In the genomic region with DNA sequence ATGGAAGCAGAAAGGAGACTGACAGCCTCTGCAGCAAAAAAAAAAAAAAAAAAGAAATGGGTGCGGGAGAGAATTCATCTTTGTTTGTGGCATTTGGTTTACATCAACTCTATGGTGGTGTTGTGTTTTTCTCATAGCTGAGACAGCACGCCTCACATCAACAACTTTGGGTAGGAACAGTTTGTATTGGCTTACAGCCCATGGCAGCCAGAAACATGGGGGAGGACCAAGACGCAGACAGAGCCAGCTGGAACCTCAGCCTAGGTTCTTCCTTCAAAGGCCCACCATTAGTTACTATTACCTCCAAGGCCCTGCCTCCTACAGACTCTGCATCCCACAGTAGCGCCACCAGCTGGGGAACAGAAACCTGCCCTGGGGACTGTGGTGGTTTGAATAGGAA, we compare ENCODE assay signal across 22 mouse cellular contexts. TPM values are rescaled to one million over a fixed set of nuclear protein-coding genes. Genes with fewer than 3 reads are reported as not detected.
DNase-seq lines count a peak whose midpoint lies in the region; ATAC-seq and TF ChIP-seq lines count a peak whose summit lies in the region.
"Had no signal": no experiment of that assay in that cellular context is flagged by ENCODE, and none has a peak within 500 bp of the region (broad histone marks: within the 10 kb centered on the region; RNA-seq: fewer than 3 reads in every experiment).

No protein-coding gene starts in this region.

- no peak overlapping the region for H3K27ac ChIP-seq in heart, embryonic 10.5 days
- H3K27ac ChIP-seq in ES-E14 (ENCODE audit: insufficient read depth, low read depth, low read length, poor library complexity, severe bottlenecking): no peak overlapping the region
- no peak overlapping the region for H3K27ac ChIP-seq in lung, embryonic 16.5 days (ENCODE audit: low read length)
- no peak overlapping the region for H3K27ac ChIP-seq in hindbrain, postnatal 0 days
- H3K27ac ChIP-seq in intestine, embryonic 15.5 days: no peak overlapping the region
- H3K27ac ChIP-seq: embryonic facial prominence, embryonic 10.5 days; layer of hippocampus, adult 2 months; limb, embryonic 15.5 days; midbrain, embryonic 10.5 days had no signal

- no peaks in the 10 kb centered on the region for H3K36me3 ChIP-seq in heart, embryonic 10.5 days
- H3K36me3 ChIP-seq in ES-E14 (ENCODE audit: control insufficient read depth, insufficient read depth, low read length, poor library complexity, severe bottlenecking): no peaks in the 10 kb centered on the region
- no peaks in the 10 kb centered on the region for H3K36me3 ChIP-seq in lung, embryonic 16.5 days (ENCODE audit: control insufficient read depth, insufficient read depth, low read length)
- H3K36me3 ChIP-seq in hindbrain, postnatal 0 days (ENCODE audit: insufficient read depth, low read length): no peaks in the 10 kb centered on the region
- H3K36me3 ChIP-seq in intestine, embryonic 15.5 days: no peaks in the 10 kb centered on the region
- H3K36me3 ChIP-seq: embryonic facial prominence, embryonic 10.5 days; limb, embryonic 15.5 days; midbrain, embryonic 10.5 days had no signal

- intact Hi-C loops in heart, postnatal 25 days (cut with DNase I): no loop called here

- H3K4me2 ChIP-seq in lung, embryonic 16.5 days (ENCODE audit: low read depth, low read length): no peak overlapping the region
- no peak overlapping the region for H3K4me2 ChIP-seq in hindbrain, postnatal 0 days (ENCODE audit: low read depth, low read length)
- no peak overlapping the region for H3K4me2 ChIP-seq in intestine, embryonic 15.5 days (replicated peaks)
- H3K4me2 ChIP-seq: limb, embryonic 15.5 days had no signal

- in situ Hi-C loops in ES-E14 (cut with MboI; ENCODE audit: low sequenced_read_pairs in 2 of 2, unreplicated experiment in 2 of 2): no loop called here

- H3K4me1 ChIP-seq in heart, embryonic 10.5 days: no peaks in the 10 kb centered on the region
- H3K4me1 ChIP-seq in ES-E14 (ENCODE audit: control insufficient read depth in 2 of 2, insufficient read depth in 2 of 2, low read length in 2 of 2, poor library complexity in 1 of 2): no peaks in the 10 kb centered on the region
- no peaks in the 10 kb centered on the region for H3K4me1 ChIP-seq in lung, embryonic 16.5 days (replicated peaks; ENCODE audit: control insufficient read depth, insufficient read depth, low read length)
- H3K4me1 ChIP-seq in hindbrain, postnatal 0 days (ENCODE audit: insufficient read depth, low read length): no peaks in the 10 kb centered on the region
- H3K4me1 ChIP-seq in intestine, embryonic 15.5 days (replicated peaks): no peaks in the 10 kb centered on the region
- H3K4me1 ChIP-seq: embryonic facial prominence, embryonic 10.5 days; limb, embryonic 15.5 days; midbrain, embryonic 10.5 days had no signal

- H3K4me3 ChIP-seq in heart, embryonic 10.5 days: no peak overlapping the region
- no peak overlapping the region for H3K4me3 ChIP-seq in ES-E14 (ENCODE audit: insufficient read depth in 1 of 2, low read depth in 1 of 2, low read length in 2 of 2, poor library complexity in 1 of 2, severe bottlenecking in 1 of 2)
- H3K4me3 ChIP-seq in lung, embryonic 16.5 days (ENCODE audit: low read length): no peak overlapping the region
- no peak overlapping the region for H3K4me3 ChIP-seq in hindbrain, postnatal 0 days (ENCODE audit: low read length)
- no peak overlapping the region for H3K4me3 ChIP-seq in intestine, embryonic 15.5 days (replicated peaks)
- H3K4me3 ChIP-seq: embryonic facial prominence, embryonic 10.5 days; erythroblast, embryonic 14.5 days; layer of hippocampus, adult 2 months; limb, embryonic 15.5 days; midbrain, embryonic 10.5 days had no signal

- H3K27me3 ChIP-seq in heart, embryonic 10.5 days (ENCODE audit: insufficient read depth, poor library complexity, severe bottlenecking): no peaks in the 10 kb centered on the region
- H3K27me3 ChIP-seq in lung, embryonic 16.5 days (ENCODE audit: control insufficient read depth, insufficient read depth, low read depth, low read length): no peaks in the 10 kb centered on the region
- no peaks in the 10 kb centered on the region for H3K27me3 ChIP-seq in hindbrain, postnatal 0 days (ENCODE audit: insufficient read depth, low read length)
- H3K27me3 ChIP-seq in intestine, embryonic 15.5 days (replicated peaks): no peaks in the 10 kb centered on the region
- H3K27me3 ChIP-seq: limb, embryonic 15.5 days had no signal

- peak; percentile 88 for DNase-seq in heart, adult 11 months
- DNase-seq in heart, embryonic 10.5 days (ENCODE audit: low spot score): no peak
- no peak for DNase-seq in ES-E14 (ENCODE audit: low read depth, low spot score)
- DNase-seq in heart, postnatal 25 days (ENCODE audit: low spot score): peak; percentile 19
- no peak for DNase-seq in testis, postnatal 14 days (ENCODE audit: low spot score)
- DNase-seq in hindbrain, postnatal 0 days (ENCODE audit: low spot score): no peak
- DNase-seq: adrenal gland, postnatal 36 days; cerebellum, postnatal 14 days; gastrocnemius, postnatal 14 days; liver, postnatal 0 days; spleen, adult 18-20 months had no signal

- no peaks in the 10 kb centered on the region for H3K9me3 ChIP-seq in heart, embryonic 10.5 days
- H3K9me3 ChIP-seq in ES-E14 (ENCODE audit: control insufficient read depth, insufficient read depth, low read depth, low read length): no peaks in the 10 kb centered on the region
- H3K9me3 ChIP-seq in lung, embryonic 16.5 days (ENCODE audit: control insufficient read depth, low read length): no peaks in the 10 kb centered on the region
- H3K9me3 ChIP-seq in hindbrain, postnatal 0 days (ENCODE audit: low read length): no peaks in the 10 kb centered on the region
- no peaks in the 10 kb centered on the region for H3K9me3 ChIP-seq in intestine, embryonic 15.5 days
- H3K9me3 ChIP-seq: embryonic facial prominence, embryonic 10.5 days; limb, embryonic 15.5 days; midbrain, embryonic 10.5 days had no signal

- WGBS in heart, embryonic 10.5 days: 65% methylated on average over 4 of the region's 4 CpGs
- WGBS in lung, embryonic 16.5 days: 63% methylated on average over 4 of the region's 4 CpGs
- WGBS in hindbrain, postnatal 0 days: 64% methylated on average over 4 of the region's 4 CpGs
- WGBS in intestine, embryonic 15.5 days: 71% methylated on average over 4 of the region's 4 CpGs

- H3K9ac ChIP-seq in ES-E14 (ENCODE audit: insufficient read depth, low read depth, low read length, poor library complexity, severe bottlenecking): no peak overlapping the region
- H3K9ac ChIP-seq in lung, embryonic 16.5 days (ENCODE audit: low read length): no peak overlapping the region
- no peak overlapping the region for H3K9ac ChIP-seq in hindbrain, postnatal 0 days (replicated peaks; ENCODE audit: low read length)
- no peak overlapping the region for H3K9ac ChIP-seq in intestine, embryonic 15.5 days
- H3K9ac ChIP-seq: limb, embryonic 15.5 days; liver, postnatal 0 days had no signal

- TF ChIP-seq CTCF in hindbrain, postnatal 0 days (IDR thresholded peaks at IDR 0.05; ENCODE audit: low read depth): no peak; the same call in 1 of the 2 replicates

- ATAC-seq in lung, embryonic 16.5 days (ENCODE audit: low read depth): peak; percentile 41; the same call in 1 of the 2 replicates
- ATAC-seq in hindbrain, postnatal 0 days: no peak
- no peak for ATAC-seq in intestine, embryonic 15.5 days
- ATAC-seq: activated CD4-positive, CD25-positive, alpha-beta regulatory T cell, adult 4 months; inflammation-experienced regulatory T-cells, adult 6 months; liver, postnatal 0 days had no signal

TF ChIP-seq in ES-E14, 5 proteins besides CTCF, POLR2A, EP300 and RAD21:
- TF ChIP-seq HCFC1 (IDR thresholded peaks at IDR 0.05; ENCODE audit: borderline replicate concordance, insufficient read depth, low read length) (no peak), ZNF384 (IDR thresholded peaks at IDR 0.05; ENCODE audit: low read depth, low read length) (0 out of 2 replicates have a peak, but pooled peaks have one; percentile 48)

RNA-seq across cellular contexts. Expression of a gene that starts 29.8 kb away (rescaled TPM):
- 75.9 and 94.4 TPM in 2 replicates for polyA plus RNA-seq in heart, embryonic 10.5 days (2016; fragmentation: Nextera tagmentation; extraction: Ambion mirVana)
- 34.2 and 54.0 TPM in 2 replicates for total RNA-seq in ES-E14 (2012; rRNA removed)
- 10 to 100 TPM; 19.5 TPM for total RNA-seq in heart, postnatal 25 days (2021)
- polyA plus RNA-seq in lung, embryonic 16.5 days (2015; fragmentation: Nextera tagmentation; extraction: Ambion mirVana): 70.0 and 74.9 TPM in 2 replicates
- total RNA-seq in hindbrain, postnatal 0 days (2014; rRNA removed): 27.1 and 49.8 TPM in 2 replicates
- 49.1 and 50.8 TPM in 2 replicates for polyA plus RNA-seq in hindbrain, postnatal 0 days (2015; fragmentation: Nextera tagmentation; extraction: Ambion mirVana)
- 70.2 and 74.4 TPM in 2 replicates for polyA plus RNA-seq in intestine, embryonic 15.5 days (2015; fragmentation: Nextera tagmentation; extraction: Ambion mirVana)

RNA-seq across cellular contexts. Expression of a gene that starts 42.9 kb away (rescaled TPM):
- 2.4 and 4.3 TPM in 2 replicates for polyA plus RNA-seq in heart, embryonic 10.5 days (2016; fragmentation: Nextera tagmentation; extraction: Ambion mirVana)
- total RNA-seq in ES-E14 (2012; rRNA removed): 0.13 and 0.16 TPM in 2 replicates
- total RNA-seq in heart, postnatal 25 days (2021): 1 to 10 TPM; 3.5 to 4.3 TPM
- 1.1 and 1.3 TPM in 2 replicates for polyA plus RNA-seq in lung, embryonic 16.5 days (2015; fragmentation: Nextera tagmentation; extraction: Ambion mirVana)
- 6.6 and 7.0 TPM in 2 replicates for total RNA-seq in hindbrain, postnatal 0 days (2014; rRNA removed)
- 3.4 and 3.7 TPM in 2 replicates for polyA plus RNA-seq in hindbrain, postnatal 0 days (2015; fragmentation: Nextera tagmentation; extraction: Ambion mirVana)
- 1.4 and 1.5 TPM in 2 replicates for polyA plus RNA-seq in intestine, embryonic 15.5 days (2015; fragmentation: Nextera tagmentation; extraction: Ambion mirVana)
- total RNA-seq: hematopoietic stem cell, adult 5-6 weeks; monocyte, adult 5-6 weeks had no signal
- polyA plus RNA-seq: activated CD4-positive, CD25-positive, alpha-beta regulatory T cell, adult 4 months; erythroblast, embryonic 14.5 days; inflammation-experienced regulatory T-cells, adult 6 months had no signal

Comparison
In these comparisons a context has a peak if more than half of its experiments do, and no peak if none do; other contexts are left out.
1. DNase-seq: peak in heart, adult 11 months (single experiment) and heart, postnatal 25 days (single experiment); none in heart, embryonic 10.5 days (single experiment), ES-E14 (single experiment), testis, postnatal 14 days (single experiment) and hindbrain, postnatal 0 days (single experiment).